Mouse (Mus musculus) lung, postnatal 0 days (tissue): ENCODE results near the gene Olfr1329. TPM values are rescaled to one million over a fixed set of nuclear protein-coding genes. Genes with fewer than 3 reads are reported as not detected.

ENCODE experiments used
- ATAC-seq: fragments of 200-750 bp; cut with Nextera tagmentation; 2 replicates; pipeline ENCODE4 v1.8.0; 2017; ENCODE audit warnings: moderate library complexity
- DNase-seq: peaks from one replicate; pipeline ENCODE4 v3.0.0-alpha.2; 2016; ENCODE audit warnings: low spot score
- H3K27ac ChIP-seq: fragments of 300-500 bp; sonication (generic); 2 replicates; pipeline ENCODE4 v1.5.1; 2014; ENCODE audit warnings: antibody characterized with exemption, mild to moderate bottlenecking, low read length, mixed read lengths
- H3K27me3 ChIP-seq: fragments of 300-500 bp; sonication (generic); replicated peaks from 2 replicates; pipeline ENCODE4 v1.6.1; 2014; ENCODE audit warnings: low read length, mixed read lengths; ENCODE audit not compliant: insufficient read depth
- H3K36me3 ChIP-seq: fragments of 300-500 bp; sonication (generic); 2 replicates; pipeline ENCODE4 v1.6.1; 2014; ENCODE audit warnings: low read length, mixed read lengths; ENCODE audit not compliant: insufficient read depth
- H3K4me1 ChIP-seq: fragments of 300-500 bp; sonication (generic); 2 replicates; pipeline ENCODE4 v1.6.1; 2014; ENCODE audit warnings: antibody characterized with exemption, low read depth, low read length, mixed read lengths; ENCODE audit not compliant: insufficient read depth
- H3K4me2 ChIP-seq: fragments of 300-500 bp; sonication (generic); replicated peaks from 2 replicates; pipeline ENCODE4 v1.6.1; 2014; ENCODE audit warnings: low read depth, mild to moderate bottlenecking, low read length, moderate library complexity, mixed read lengths
- H3K4me3 ChIP-seq: fragments of 300-500 bp; sonication (generic); 2 replicates; pipeline ENCODE4 v1.5.1; 2014; ENCODE audit warnings: low read depth, low read length
- H3K9ac ChIP-seq: fragments of 300-500 bp; sonication (generic); replicated peaks from 2 replicates; pipeline ENCODE4 v1.6.1; 2014; ENCODE audit warnings: low read depth, mild to moderate bottlenecking
- H3K9me3 ChIP-seq: fragments of 300-500 bp; sonication (generic); 2 replicates; pipeline ENCODE4 v1.6.1; 2016; ENCODE audit warnings: low read length, mixed read lengths
- EP300 ChIP-seq: IDR thresholded peaks from 2 replicates; pipeline ENCODE4 v1.6.1; 2016; ENCODE audit warnings: antibody characterized with exemption, mild to moderate bottlenecking, control low read depth
- polyA plus RNA-seq: library from polyadenylated mRNA; unstranded; fragments of >200 nt; fragmentation: Nextera tagmentation; extraction: Ambion mirVana; gene quantifications from 2 replicates; pipeline ENCODE4 v1.2.1, GENCODE M21; 2015

The Olfr1329 gene
- polyA plus RNA-seq, 1 experiment from 2014 or later = not detected

DNA sequence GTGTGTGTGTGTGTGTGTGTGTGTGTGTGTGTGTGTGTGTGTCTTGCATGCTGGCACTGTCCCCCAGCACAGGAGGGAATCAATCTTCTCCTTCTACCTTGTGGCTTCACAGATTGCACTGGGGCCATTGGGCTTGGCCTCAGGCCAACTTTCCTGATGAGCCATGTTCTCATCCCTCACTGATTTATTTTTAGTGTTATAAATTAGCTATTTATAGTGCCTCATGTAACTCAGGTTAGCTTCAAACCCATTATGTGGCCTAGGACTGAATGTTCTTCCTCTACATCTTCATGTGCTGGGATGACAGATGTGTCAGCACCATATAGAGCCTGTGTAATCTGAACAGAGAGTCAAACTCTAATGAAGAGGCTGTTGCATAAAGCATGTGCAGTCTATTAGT lies 49.7 kb downstream of the Olfr1329 start:
- H3K36me3 ChIP-seq = no peaks in the 10 kb centered on the region
- no peaks in the 10 kb centered on the region for H3K4me1 ChIP-seq
- H3K4me2 ChIP-seq = no peak overlapping the region
- TF ChIP-seq EP300 = no peak
- H3K27me3 ChIP-seq = no peaks in the 10 kb centered on the region
- no peak overlapping the region for H3K4me3 ChIP-seq
- no peaks in the 10 kb centered on the region for H3K9me3 ChIP-seq
- no peak overlapping the region for H3K27ac ChIP-seq
- ATAC-seq (no peak), DNase-seq (no peak)
- H3K9ac ChIP-seq = no peak overlapping the region

Other genes with a start within 250 kb of the Olfr1329 start
- gene Olfr1342, start 224.7 kb downstream of the Olfr1329 start, polyA plus RNA-seq = 0.91 and 1.5 TPM in 2 replicates
- gene Olfr1341, start 213.9 kb downstream of the Olfr1329 start, polyA plus RNA-seq = not detected in 2 replicates
- gene Olfr1340, start 197.3 kb downstream of the Olfr1329 start, polyA plus RNA-seq = not detected in 2 replicates
- not detected in 2 replicates for gene Olfr1339, start 185.3 kb downstream of the Olfr1329 start, polyA plus RNA-seq
- gene Olfr1338, start 158.7 kb downstream of the Olfr1329 start, polyA plus RNA-seq = not detected in 2 replicates
- gene Olfr1337, start 134.9 kb downstream of the Olfr1329 start, polyA plus RNA-seq = not detected in 2 replicates
- not detected in 2 replicates for gene Olfr1335, start 107.5 kb downstream of the Olfr1329 start, polyA plus RNA-seq
- not detected in 2 replicates for gene Olfr1333, start 81.2 kb downstream of the Olfr1329 start, polyA plus RNA-seq
- not detected in 2 replicates for gene Olfr1331, start 52.8 kb downstream of the Olfr1329 start, polyA plus RNA-seq
- 0.05 TPM in 1 of 2 replicates, not detected in the other for gene Olfr1330, start 28.9 kb downstream of the Olfr1329 start, polyA plus RNA-seq
- not detected in 2 replicates for gene Olfr1328, start 21.1 kb upstream of the Olfr1329 start, polyA plus RNA-seq
- gene Lao1, start 44.1 kb upstream of the Olfr1329 start, polyA plus RNA-seq = 0.99 TPM in 1 of 2 replicates, not detected in the other
- 16.7 and 20.4 TPM in 2 replicates for gene Slc2a1, start 191.2 kb upstream of the Olfr1329 start, polyA plus RNA-seq